Mouse (Mus musculus): ENCODE measurements around the gene Ric8b. TPM values are rescaled to one million over a fixed set of nuclear protein-coding genes. Genes with fewer than 3 reads are reported as not detected.

Ric8b gene
- total RNA-seq, 2 experiments from 2014 or later, result 57.5 to 57.7 TPM

GRCm38 (mm10) chr10:85050668-85051208 lies 133.3 kb downstream of the Ric8b start:
- no peak overlapping the region for H3K27ac ChIP-seq
- intact Hi-C loops (cut with DNase I), result no loop called here
- no peak for TF ChIP-seq CTCF (IDR thresholded peaks at IDR 0.05)
- DNase-seq (ENCODE audit: extremely low spot score in 1 of 2, low spot score in 2 of 2), result no peak
- no peak overlapping the region for H3K4me3 ChIP-seq

GRCm38 (mm10) chr10:85052451-85052850 lies 135.0 kb downstream of the Ric8b start:
- TF ChIP-seq CTCF (IDR thresholded peaks at IDR 0.05), result no peak
- intact Hi-C loops (cut with DNase I), result no loop called here
- H3K27ac ChIP-seq, result no peak overlapping the region
- no peak for DNase-seq (ENCODE audit: extremely low spot score in 1 of 2, low spot score in 2 of 2)
- H3K4me3 ChIP-seq, result no peak overlapping the region

- DNase-seq (ENCODE audit: extremely low spot score in 1 of 2, low spot score in 2 of 2), result no peak
- Histone ChIP-seq H3K4me3 (no peak overlapping the region), H3K27ac (no peak overlapping the region)
- TF ChIP-seq CTCF (IDR thresholded peaks at IDR 0.05), result no peak
- intact Hi-C loops (cut with DNase I), result no loop called here
These were observed 137.5 kb downstream of the Ric8b start for GRCm38 (mm10) chr10:85054876-85055275.

Other genes with a start within 250 kb of the Ric8b start
- 10 to 100 TPM; 10.3 to 13.4 TPM for gene Rfx4, start 161.6 kb upstream of the Ric8b start, total RNA-seq (2021)
- under 1 TPM; 0.34 to 0.56 TPM for gene Fhl4, start 184.9 kb downstream of the Ric8b start, total RNA-seq (2021)
- gene Tmem263, start 185.0 kb downstream of the Ric8b start, total RNA-seq (2021), result 10 to 100 TPM; 38.5 to 39.5 TPM
- 10 to 100 TPM; 11.9 to 14.4 TPM for gene Mterf2, start 210.4 kb downstream of the Ric8b start, total RNA-seq (2021)